Mouse (Mus musculus): ENCODE data around the gene Arrdc3. TPM values are rescaled to one million over a fixed set of nuclear protein-coding genes. Genes with fewer than 3 reads are reported as not detected.

Arrdc3 gene
- total RNA-seq, 2 experiments from 2014 or later, result 28.1 to 30.4 TPM

GRCm38 (mm10) chr13:80899435-80900029, 16.3 kb downstream of the Arrdc3 start:
- DNase-seq (ENCODE audit: extremely low spot score in 1 of 2, low spot score in 2 of 2), result no peak
- intact Hi-C loops (cut with DNase I), result no loop called here

GRCm38 (mm10) chr13:80901432-80901831, 18.2 kb downstream of the Arrdc3 start:
- DNase-seq (ENCODE audit: extremely low spot score in 1 of 2, low spot score in 2 of 2), result no peak
- intact Hi-C loops (cut with DNase I), result no loop called here

- no peak for DNase-seq (ENCODE audit: extremely low spot score in 1 of 2, low spot score in 2 of 2)
- intact Hi-C loops (cut with DNase I), result no loop called here
These were observed 19.6 kb downstream of the Arrdc3 start for GRCm38 (mm10) chr13:80902796-80903195.

- intact Hi-C loops (cut with DNase I), result no loop called here
These were observed 30.2 kb downstream of the Arrdc3 start for GRCm38 (mm10) chr13:80913361-80913760.

DNA sequence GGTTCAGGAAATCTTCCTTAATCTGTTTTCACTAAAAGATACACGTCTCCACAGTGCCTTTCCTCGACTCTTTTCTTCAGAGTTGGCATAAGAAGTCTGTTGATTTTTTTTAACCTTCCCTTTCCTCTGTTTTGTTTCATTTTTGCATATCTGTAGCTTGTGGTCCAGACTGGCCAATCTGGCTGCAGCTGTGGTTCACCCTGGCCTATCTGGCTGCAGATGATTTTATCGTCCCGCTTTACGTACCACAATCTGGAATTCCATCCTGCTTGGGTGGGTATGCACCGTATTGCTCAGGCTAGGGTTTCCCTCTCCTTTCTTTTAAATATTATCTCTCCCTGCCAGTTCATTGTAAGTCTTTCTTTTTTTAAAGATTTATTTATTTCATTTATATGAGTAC, 37.8 kb downstream of the Arrdc3 start:
- intact Hi-C loops (cut with DNase I), result no loop called here
- no peak for DNase-seq (ENCODE audit: extremely low spot score in 1 of 2, low spot score in 2 of 2)

More at GRCm38 (mm10) chr13:80913361-80913760, 30.2 kb downstream of the Arrdc3 start:
- no peak for DNase-seq (ENCODE audit: extremely low spot score in 1 of 2, low spot score in 2 of 2)

- no peak for DNase-seq (ENCODE audit: extremely low spot score in 1 of 2, low spot score in 2 of 2)
- intact Hi-C loops (cut with DNase I), result no loop called here
These were observed 38.6 kb downstream of the Arrdc3 start for GRCm38 (mm10) chr13:80921593-80922327.

DNA sequence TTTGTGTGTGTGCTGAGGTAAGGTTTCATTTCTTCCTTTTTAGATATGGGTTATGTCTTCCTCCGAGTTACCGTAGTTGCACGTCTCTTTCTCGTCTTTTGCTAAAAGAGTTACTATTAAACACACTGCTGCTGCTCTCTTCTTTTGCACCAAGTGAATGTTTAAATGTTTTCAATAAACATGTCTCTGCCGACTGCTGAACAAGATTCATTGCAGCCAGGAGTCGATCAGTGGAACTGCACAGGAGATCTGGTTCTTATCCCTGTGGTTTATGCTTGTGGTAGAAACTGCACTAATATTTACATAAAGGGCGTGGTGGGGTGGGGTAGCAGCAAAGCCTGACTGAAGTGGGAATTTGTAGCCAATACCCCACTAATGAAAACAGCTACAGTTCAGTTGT, 45.0 kb downstream of the Arrdc3 start:
- intact Hi-C loops (cut with DNase I), result no loop called here
- DNase-seq (ENCODE audit: extremely low spot score in 1 of 2, low spot score in 2 of 2), result no peak

- no peak for DNase-seq (ENCODE audit: extremely low spot score in 1 of 2, low spot score in 2 of 2)
- intact Hi-C loops (cut with DNase I), result no loop called here
These were observed 46.8 kb downstream of the Arrdc3 start for GRCm38 (mm10) chr13:80930030-80930429.

DNA sequence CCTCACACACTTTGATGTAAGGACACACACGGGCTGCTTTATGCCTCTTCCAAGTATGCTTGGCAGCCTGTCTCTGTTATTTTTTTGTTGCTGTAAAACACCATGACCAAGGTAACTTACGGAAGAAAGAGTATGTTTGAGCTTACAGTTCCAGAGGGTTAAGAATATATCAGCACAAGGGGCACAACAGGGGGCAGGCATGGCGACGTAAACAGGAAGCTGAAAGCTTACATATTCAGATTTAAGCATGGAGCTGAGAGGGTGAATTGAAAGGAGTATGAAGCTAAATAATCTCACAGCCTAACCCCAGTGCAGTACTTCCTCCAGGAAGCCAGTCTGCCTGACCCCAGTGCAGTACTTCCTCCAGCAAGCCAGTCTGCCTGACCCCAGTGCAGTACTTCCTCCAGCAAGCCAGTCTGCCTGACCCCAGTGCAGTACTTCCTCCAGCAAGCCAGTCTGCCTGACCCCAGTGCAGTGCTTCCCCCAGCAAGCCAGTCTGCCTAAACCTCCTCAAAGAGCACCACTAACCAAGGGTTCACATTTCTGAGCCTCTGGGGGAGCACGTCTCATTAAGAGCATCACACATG, 49.7 kb downstream of the Arrdc3 start:
- DNase-seq (ENCODE audit: extremely low spot score in 1 of 2, low spot score in 2 of 2), result no peak
- intact Hi-C loops (cut with DNase I), result no loop called here

DNA sequence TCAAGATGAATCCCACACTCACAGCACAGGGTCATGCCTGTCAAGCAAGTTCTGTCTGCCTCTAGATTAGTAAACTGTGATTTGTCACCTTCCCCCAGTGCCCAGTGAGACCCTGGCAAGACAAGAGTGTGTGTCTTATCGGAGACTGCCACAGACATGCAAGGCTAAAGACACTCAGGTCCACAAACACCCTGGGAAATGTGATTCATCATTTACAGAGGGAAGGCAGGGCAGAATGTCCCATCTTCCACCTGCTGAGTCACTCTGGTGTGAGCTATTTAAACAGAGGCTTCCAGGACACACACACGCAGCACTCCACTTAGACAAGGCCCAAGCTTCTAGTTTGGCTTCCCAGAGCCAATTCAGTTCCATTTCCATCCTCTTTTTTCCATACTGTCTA, 53.2 kb downstream of the Arrdc3 start:
- no peak for DNase-seq (ENCODE audit: extremely low spot score in 1 of 2, low spot score in 2 of 2)
- intact Hi-C loops (cut with DNase I), result no loop called here

GRCm38 (mm10) chr13:80939228-80939627, 56.0 kb downstream of the Arrdc3 start:
- intact Hi-C loops (cut with DNase I), result no loop called here
- DNase-seq (ENCODE audit: extremely low spot score in 1 of 2, low spot score in 2 of 2), result no peak

GRCm38 (mm10) chr13:80939866-80940265, 56.7 kb downstream of the Arrdc3 start:
- DNase-seq (ENCODE audit: extremely low spot score in 1 of 2, low spot score in 2 of 2), result no peak
- intact Hi-C loops (cut with DNase I), result no loop called here

- intact Hi-C loops (cut with DNase I), result no loop called here
- DNase-seq (ENCODE audit: extremely low spot score in 1 of 2, low spot score in 2 of 2), result no peak
These were observed 57.2 kb downstream of the Arrdc3 start for GRCm38 (mm10) chr13:80940421-80940820.

- intact Hi-C loops (cut with DNase I), result no loop called here
- DNase-seq (ENCODE audit: extremely low spot score in 1 of 2, low spot score in 2 of 2), result peak; percentile 17 to 46
These were observed 57.9 kb downstream of the Arrdc3 start for GRCm38 (mm10) chr13:80940860-80941630.

GRCm38 (mm10) chr13:80944532-80944931, 61.3 kb downstream of the Arrdc3 start:
- intact Hi-C loops (cut with DNase I), result no loop called here
- DNase-seq (ENCODE audit: extremely low spot score in 1 of 2, low spot score in 2 of 2), result no peak

Data from left cerebral cortex, postnatal 10 days (tissue).